Mouse (Mus musculus): ENCODE data around the gene Ptpn11.

DNA sequence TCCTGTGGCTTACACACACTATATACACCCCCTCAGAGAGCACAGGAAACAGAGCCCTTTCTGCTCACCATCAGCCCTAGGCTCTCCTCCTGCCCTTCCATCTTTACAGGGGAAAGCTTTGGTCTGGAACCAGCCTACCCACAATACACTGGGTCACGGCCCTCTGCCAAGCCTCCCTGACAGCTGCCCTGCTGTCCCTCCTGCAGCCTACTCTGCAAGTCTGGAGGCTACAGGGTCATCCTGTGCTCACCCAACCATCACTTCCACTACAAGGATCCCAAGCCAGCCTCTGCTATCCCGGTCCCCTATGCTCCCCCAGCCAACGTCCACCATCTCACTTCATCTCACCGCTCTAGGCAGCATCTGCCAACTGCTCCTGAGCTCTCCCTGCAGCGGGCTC lies 44.9 kb downstream of the Ptpn11 start:
- TF ChIP-seq GATA1 (IDR thresholded peaks at IDR 0.05; ENCODE audit: low read length) = no peak
- no peak for TF ChIP-seq TAL1 (IDR thresholded peaks at IDR 0.05; ENCODE audit: low read length)
